Comparison of ENCODE assay signal across 7 mouse cellular contexts in genomic region chr4:156202462-156202893, GRCm38 (mm10). TPM values are rescaled to one million over a fixed set of nuclear protein-coding genes. Genes with fewer than 3 reads are reported as not detected.
A peak's percentile ranks its signal among the peaks of the same experiment; 100 is the strongest.
DNase-seq lines count a peak whose midpoint lies in the region; ATAC-seq and TF ChIP-seq lines count a peak whose summit lies in the region.

No protein-coding gene starts in this region.

- 13% methylated on average over 12 of the region's 12 CpGs for WGBS in heart, embryonic 15.5 days
- WGBS in liver, embryonic 15.5 days (ENCODE audit: insufficient replicate concordance), result 15% methylated on average over 12 of the region's 12 CpGs
- 39% methylated on average over 12 of the region's 12 CpGs for WGBS in stomach, postnatal 0 days

- H3K9ac ChIP-seq in heart, embryonic 15.5 days, result peak overlapping the region; percentile 78
- H3K9ac ChIP-seq in liver, embryonic 15.5 days, result peak overlapping the region; percentile 61; the same call in 1 of the 2 replicates
- peak overlapping the region; percentile 69; the same call in 1 of the 2 replicates for H3K9ac ChIP-seq in stomach, postnatal 0 days (ENCODE audit: low read length)

- H3K27me3 ChIP-seq in heart, embryonic 15.5 days, result no peaks in the 10 kb centered on the region
- peaks cover 68% of the 10 kb centered on the region for H3K27me3 ChIP-seq in liver, embryonic 15.5 days
- H3K27me3 ChIP-seq in stomach, postnatal 0 days (ENCODE audit: control insufficient read depth, insufficient read depth, low read length), result no peaks in the 10 kb centered on the region

- peak overlapping the region; percentile 79 for H3K27ac ChIP-seq in heart, embryonic 15.5 days
- peak overlapping the region; percentile 70 for H3K27ac ChIP-seq in liver, embryonic 15.5 days (replicated peaks)
- peak overlapping the region; percentile 69 for H3K27ac ChIP-seq in stomach, postnatal 0 days (replicated peaks)

- ATAC-seq in heart, embryonic 15.5 days (replicated peaks; ENCODE audit: insufficient number of reproducible peaks, insufficient read depth, low FRiP score, low read depth), result no peak
- peak; percentile 76 for ATAC-seq in liver, embryonic 15.5 days (ENCODE audit: insufficient read depth)
- ATAC-seq in stomach, postnatal 0 days (ENCODE audit: low FRiP score, low TSS enrichment), result no peak

- DNase-seq in MEL-GATA-1-ER (ENCODE audit: extremely low read depth, low read depth), result peak; percentile 83
- DNase-seq in brain, adult 2 months (ENCODE audit: low read depth, low spot score), result peak; percentile 16
- no peak for DNase-seq in stomach, postnatal 0 days (ENCODE audit: low spot score)
- DNase-seq in adrenal gland, postnatal 14 days, result no peak
- no peak for DNase-seq in layer of hippocampus, postnatal 14 days (ENCODE audit: low spot score in 2 of 2)

- H3K4me1 ChIP-seq in heart, embryonic 15.5 days (replicated peaks), result peaks cover 18% of the 10 kb centered on the region
- peaks cover 68% of the 10 kb centered on the region for H3K4me1 ChIP-seq in liver, embryonic 15.5 days (replicated peaks)
- peaks cover 5% of the 10 kb centered on the region; the same call in 1 of the 2 replicates for H3K4me1 ChIP-seq in stomach, postnatal 0 days (replicated peaks; ENCODE audit: control insufficient read depth, insufficient read depth)

- peak overlapping the region; percentile 97 for H3K4me2 ChIP-seq in heart, embryonic 15.5 days
- H3K4me2 ChIP-seq in liver, embryonic 15.5 days, result peak overlapping the region; percentile 90
- H3K4me2 ChIP-seq in stomach, postnatal 0 days (replicated peaks; ENCODE audit: low read depth), result peak overlapping the region; percentile 92

- H3K4me3 ChIP-seq in heart, embryonic 15.5 days, result peak overlapping the region; percentile 69
- H3K4me3 ChIP-seq in liver, embryonic 15.5 days (replicated peaks), result peak overlapping the region; percentile 65
- peak overlapping the region; percentile 54; the same call in 1 of the 2 replicates for H3K4me3 ChIP-seq in stomach, postnatal 0 days (ENCODE audit: low read depth, low read length)

- H3K36me3 ChIP-seq in heart, embryonic 15.5 days, result no peaks in the 10 kb centered on the region
- H3K36me3 ChIP-seq in liver, embryonic 15.5 days (replicated peaks), result no peaks in the 10 kb centered on the region
- no peaks in the 10 kb centered on the region for H3K36me3 ChIP-seq in stomach, postnatal 0 days (ENCODE audit: control insufficient read depth, insufficient read depth, low read length)

- H3K9me3 ChIP-seq in heart, embryonic 15.5 days (replicated peaks), result no peaks in the 10 kb centered on the region
- H3K9me3 ChIP-seq in liver, embryonic 15.5 days (replicated peaks), result no peaks in the 10 kb centered on the region
- H3K9me3 ChIP-seq in stomach, postnatal 0 days (ENCODE audit: control insufficient read depth, low read length), result no peaks in the 10 kb centered on the region

- TF ChIP-seq CTCF in stomach, postnatal 0 days (IDR thresholded peaks at IDR 0.05; ENCODE audit: low read depth), result no peak

- TF ChIP-seq EP300 in stomach, postnatal 0 days (optimal IDR thresholded peaks at IDR 0.05), result no peak

RNA-seq across cellular contexts. Expression of gene AW011738, which starts 0.6 kb away (rescaled TPM):
- polyA plus RNA-seq in heart, embryonic 15.5 days (2015; fragmentation: Nextera tagmentation; extraction: Ambion mirVana), result 3.0 and 5.0 TPM in 2 replicates
- 1.1 and 1.3 TPM in 2 replicates for polyA plus RNA-seq in liver, embryonic 15.5 days (2015; fragmentation: Nextera tagmentation; extraction: Ambion mirVana)
- polyA plus RNA-seq in stomach, postnatal 0 days (2015; fragmentation: Nextera tagmentation; extraction: Ambion mirVana), result 1.2 and 1.6 TPM in 2 replicates
- 3.9 and 4.7 TPM in 2 replicates for total RNA-seq in adrenal gland, postnatal 14 days (2021)
- total RNA-seq in layer of hippocampus, postnatal 14 days (2021), result 1 to 10 TPM; 6.5 to 6.7 TPM

RNA-seq across cellular contexts. Expression of gene Isg15, which starts 1.9 kb away (rescaled TPM):
- polyA plus RNA-seq in heart, embryonic 15.5 days (2015; fragmentation: Nextera tagmentation; extraction: Ambion mirVana), result 2.7 and 8.7 TPM in 2 replicates
- polyA plus RNA-seq in liver, embryonic 15.5 days (2015; fragmentation: Nextera tagmentation; extraction: Ambion mirVana), result 9.8 and 13.4 TPM in 2 replicates
- polyA plus RNA-seq in stomach, postnatal 0 days (2015; fragmentation: Nextera tagmentation; extraction: Ambion mirVana), result 3.1 and 4.1 TPM in 2 replicates
- total RNA-seq in adrenal gland, postnatal 14 days (2021), result 3.3 and 4.6 TPM in 2 replicates
- under 1 TPM; 0.55 to 0.76 TPM for total RNA-seq in layer of hippocampus, postnatal 14 days (2021)

RNA-seq across cellular contexts. Expression of gene Agrn, which starts 5.2 kb away (rescaled TPM):
- 38.0 and 51.4 TPM in 2 replicates for polyA plus RNA-seq in heart, embryonic 15.5 days (2015; fragmentation: Nextera tagmentation; extraction: Ambion mirVana)
- polyA plus RNA-seq in liver, embryonic 15.5 days (2015; fragmentation: Nextera tagmentation; extraction: Ambion mirVana), result 6.7 and 8.6 TPM in 2 replicates
- polyA plus RNA-seq in stomach, postnatal 0 days (2015; fragmentation: Nextera tagmentation; extraction: Ambion mirVana), result 17.7 and 21.4 TPM in 2 replicates
- total RNA-seq in adrenal gland, postnatal 14 days (2021), result 59.4 and 60.9 TPM in 2 replicates
- total RNA-seq in layer of hippocampus, postnatal 14 days (2021), result 100 to 1,000 TPM; 209 to 213 TPM

RNA-seq across cellular contexts. Expression of gene Perm1, which starts 13.2 kb away (rescaled TPM):
- polyA plus RNA-seq in heart, embryonic 15.5 days (2015; fragmentation: Nextera tagmentation; extraction: Ambion mirVana), result 9.7 and 10.8 TPM in 2 replicates
- 0.20 and 0.32 TPM in 2 replicates for polyA plus RNA-seq in liver, embryonic 15.5 days (2015; fragmentation: Nextera tagmentation; extraction: Ambion mirVana)
- polyA plus RNA-seq in stomach, postnatal 0 days (2015; fragmentation: Nextera tagmentation; extraction: Ambion mirVana), result 4.0 and 4.6 TPM in 2 replicates
- 14.2 and 16.2 TPM in 2 replicates for total RNA-seq in adrenal gland, postnatal 14 days (2021)
- under 1 TPM; 0.25 to 0.33 TPM for total RNA-seq in layer of hippocampus, postnatal 14 days (2021)

RNA-seq across cellular contexts. Expression of gene Plekhn1, which starts 32.2 kb away (rescaled TPM):
- 11.6 and 17.5 TPM in 2 replicates for polyA plus RNA-seq in heart, embryonic 15.5 days (2015; fragmentation: Nextera tagmentation; extraction: Ambion mirVana)
- 4.0 and 4.8 TPM in 2 replicates for polyA plus RNA-seq in liver, embryonic 15.5 days (2015; fragmentation: Nextera tagmentation; extraction: Ambion mirVana)
- 34.0 and 41.9 TPM in 2 replicates for polyA plus RNA-seq in stomach, postnatal 0 days (2015; fragmentation: Nextera tagmentation; extraction: Ambion mirVana)
- total RNA-seq in adrenal gland, postnatal 14 days (2021), result 15.7 TPM in 2 replicates
- total RNA-seq in layer of hippocampus, postnatal 14 days (2021), result 10 to 100 TPM; 37.7 to 38.4 TPM

Comparison
In these comparisons a context has a peak if more than half of its experiments do, and no peak if none do; other contexts are left out.
1. DNase-seq: peak in MEL-GATA-1-ER (single experiment) and brain, adult 2 months (single experiment); none in stomach, postnatal 0 days (single experiment), adrenal gland, postnatal 14 days (single experiment) and layer of hippocampus, postnatal 14 days (0 of 2).
2. Peak in every context shown above with its lines, with median percentiles within 50 percentile points of each other: H3K27ac ChIP-seq, H3K4me2 ChIP-seq, H3K4me3 ChIP-seq and H3K9ac ChIP-seq.